Comparison of ENCODE assay signal across 19 mouse cellular contexts in the genomic region with DNA sequence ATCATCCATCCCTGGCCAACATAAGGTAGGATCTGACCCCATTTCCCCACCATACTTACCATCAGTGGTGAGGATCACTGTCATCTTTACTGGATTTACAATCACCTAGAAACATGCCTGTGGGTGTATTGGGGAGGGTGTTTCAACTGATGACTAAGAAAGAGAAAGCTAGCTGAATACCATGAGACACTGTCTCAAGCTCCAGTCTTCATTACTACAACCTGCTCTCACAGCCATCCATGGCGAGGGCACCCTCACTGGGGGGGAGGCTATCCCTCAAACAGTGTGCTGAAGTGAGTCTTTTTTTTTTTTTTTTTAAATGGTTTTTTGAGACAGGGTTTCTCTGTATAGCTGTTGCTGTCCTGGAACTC.
DNase-seq lines count a peak whose midpoint lies in the region; ATAC-seq and TF ChIP-seq lines count a peak whose summit lies in the region.
"Had no signal": no experiment of that assay in that cellular context is flagged by ENCODE, and none has a peak within 500 bp of the region (broad histone marks: within the 10 kb centered on the region; RNA-seq: fewer than 3 reads in every experiment).

No protein-coding gene starts in this region.

- no peak for TF ChIP-seq CTCF in heart, adult 2 months (IDR thresholded peaks at IDR 0.05)
- no peak for TF ChIP-seq CTCF in CH12.LX (conservative IDR thresholded peaks at IDR 0.05 in 1 of 2, IDR thresholded peaks at IDR 0.05 in 1 of 2; ENCODE audit: low read depth in 2 of 2, low read length in 2 of 2)

- in situ Hi-C loops in CH12.LX (cut with MboI; ENCODE audit: low pct_ligation_motif_present, low pct_unique_long_range_greater_than_20kb, low sequenced_read_pairs): no loop called here

- H3K4me3 ChIP-seq in heart, embryonic 10.5 days: no peak overlapping the region
- H3K4me3 ChIP-seq in heart, adult 2 months: no peak overlapping the region
- no peak overlapping the region for H3K4me3 ChIP-seq in midbrain, embryonic 11.5 days (ENCODE audit: low read depth, low read length)
- no peak overlapping the region for H3K4me3 ChIP-seq in midbrain, embryonic 16.5 days (ENCODE audit: low read depth, low read length)
- H3K4me3 ChIP-seq in CH12.LX (replicated peaks in 1 of 3; ENCODE audit: low read depth in 2 of 3, low read length in 2 of 3, poor library complexity in 1 of 3): peak overlapping the region; percentile 33 to 45 (median 33)
- H3K4me3 ChIP-seq: forebrain, embryonic 10.5 days; forebrain, embryonic 13.5 days; hindbrain, embryonic 12.5 days; hindbrain, embryonic 15.5 days had no signal

- no peak for TF ChIP-seq EP300 in heart, adult 2 months (IDR thresholded peaks at IDR 0.05; ENCODE audit: insufficient read depth, low read depth, low read length)
- TF ChIP-seq EP300 in CH12.LX (IDR thresholded peaks at IDR 0.05; ENCODE audit: low read length): no peak

- H3K27me3 ChIP-seq in heart, embryonic 10.5 days (ENCODE audit: insufficient read depth, poor library complexity, severe bottlenecking): no peaks in the 10 kb centered on the region
- no peaks in the 10 kb centered on the region for H3K27me3 ChIP-seq in heart, adult 2 months (ENCODE audit: control insufficient read depth, insufficient read depth, low read length)
- no peaks in the 10 kb centered on the region for H3K27me3 ChIP-seq in midbrain, embryonic 11.5 days (ENCODE audit: control insufficient read depth, insufficient read depth, low read length)
- no peaks in the 10 kb centered on the region for H3K27me3 ChIP-seq in midbrain, embryonic 16.5 days (ENCODE audit: control insufficient read depth, insufficient read depth, low read depth, low read length)
- no peaks in the 10 kb centered on the region for H3K27me3 ChIP-seq in CH12.LX (replicated peaks)
- H3K27me3 ChIP-seq: forebrain, embryonic 13.5 days; hindbrain, embryonic 12.5 days; hindbrain, embryonic 15.5 days had no signal

- dilution Hi-C loops in CH12.LX (cut with MboI; ENCODE audit: extremely low pct_ligation_motif_present, extremely low pct_unique_long_range_greater_than_20kb, low sequenced_read_pairs): no loop called here

- TF ChIP-seq POLR2A in heart, adult 2 months (IDR thresholded peaks at IDR 0.05; ENCODE audit: insufficient read depth, low read depth, low read length): no peak
- TF ChIP-seq POLR2A in CH12.LX (IDR thresholded peaks at IDR 0.05; ENCODE audit: low read depth, low read length): no peak; the same call in 1 of the 2 replicates

- no peaks in the 10 kb centered on the region for H3K36me3 ChIP-seq in heart, embryonic 10.5 days
- H3K36me3 ChIP-seq in heart, adult 2 months (ENCODE audit: control insufficient read depth, insufficient read depth, low read length): no peaks in the 10 kb centered on the region
- H3K36me3 ChIP-seq in midbrain, embryonic 11.5 days (ENCODE audit: control insufficient read depth, insufficient read depth, low read length): no peaks in the 10 kb centered on the region
- H3K36me3 ChIP-seq in midbrain, embryonic 16.5 days (ENCODE audit: control insufficient read depth, insufficient read depth, low read length): no peaks in the 10 kb centered on the region
- H3K36me3 ChIP-seq in CH12.LX (replicated peaks in 1 of 2; ENCODE audit: control insufficient read depth in 1 of 2, insufficient read depth in 1 of 2, low read length in 1 of 2): peaks cover 0 to 32% of the 10 kb centered on the region in 2 experiments
- H3K36me3 ChIP-seq: forebrain, embryonic 10.5 days; hindbrain, embryonic 12.5 days; hindbrain, embryonic 15.5 days had no signal

- TF ChIP-seq RAD21 in CH12.LX (IDR thresholded peaks at IDR 0.05; ENCODE audit: low read depth, low read length): no peak

- no peak for ATAC-seq in midbrain, embryonic 11.5 days (ENCODE audit: low FRiP score)
- no peak for ATAC-seq in midbrain, embryonic 16.5 days
- ATAC-seq: forebrain, embryonic 13.5 days; forebrain, embryonic 16.5 days had no signal

- intact Hi-C loops in heart, adult 2 months (cut with DNase I): no loop called here

- H3K4me2 ChIP-seq in midbrain, embryonic 11.5 days: no peak overlapping the region
- no peak overlapping the region for H3K4me2 ChIP-seq in midbrain, embryonic 16.5 days (ENCODE audit: low read length)
- peak overlapping the region; percentile 77; the same call in 1 of the 2 replicates for H3K4me2 ChIP-seq in CH12.LX (ENCODE audit: insufficient read depth, low read depth, poor library complexity, severe bottlenecking)
- H3K4me2 ChIP-seq: forebrain, embryonic 13.5 days; heart, embryonic 11.5 days; hindbrain, embryonic 12.5 days; hindbrain, embryonic 15.5 days had no signal

- peak; percentile 1 for DNase-seq in heart, embryonic 10.5 days (ENCODE audit: low spot score)
- no peak for DNase-seq in heart, adult 2 months
- DNase-seq in midbrain, embryonic 11.5 days (ENCODE audit: low spot score, missing footprints): peak; percentile 61
- peak; percentile 84 for DNase-seq in CH12.LX (ENCODE audit: extremely low read depth)
- DNase-seq in cerebellum, postnatal 36 days: no peak
- DNase-seq: adrenal gland, adult 2 months; adrenal gland, postnatal 14 days; cerebellum, adult 11-12 months; cerebellum, adult 8-10 months; cerebellum, postnatal 10 days; gastrocnemius, postnatal 25 days; heart, adult 18-20 months had no signal

- H3K9me3 ChIP-seq in heart, embryonic 10.5 days: no peaks in the 10 kb centered on the region
- H3K9me3 ChIP-seq in midbrain, embryonic 11.5 days (ENCODE audit: control insufficient read depth, low read length): no peaks in the 10 kb centered on the region
- H3K9me3 ChIP-seq in midbrain, embryonic 16.5 days (replicated peaks; ENCODE audit: control insufficient read depth, low read length, poor library complexity, severe bottlenecking): no peaks in the 10 kb centered on the region
- H3K9me3 ChIP-seq in CH12.LX (replicated peaks; ENCODE audit: low read length): peaks cover 8% of the 10 kb centered on the region
- H3K9me3 ChIP-seq: forebrain, embryonic 10.5 days; forebrain, embryonic 13.5 days; hindbrain, embryonic 12.5 days; hindbrain, embryonic 15.5 days had no signal

- peaks cover 19% of the 10 kb centered on the region for H3K4me1 ChIP-seq in heart, embryonic 10.5 days
- H3K4me1 ChIP-seq in heart, adult 2 months (ENCODE audit: control insufficient read depth, insufficient read depth, low read length): no peaks in the 10 kb centered on the region
- H3K4me1 ChIP-seq in midbrain, embryonic 11.5 days (ENCODE audit: control insufficient read depth, insufficient read depth, low read length): peaks cover 7% of the 10 kb centered on the region
- peaks cover 6% of the 10 kb centered on the region for H3K4me1 ChIP-seq in midbrain, embryonic 16.5 days (ENCODE audit: control insufficient read depth, insufficient read depth, low read length)
- H3K4me1 ChIP-seq in CH12.LX (ENCODE audit: control insufficient read depth in 1 of 2, insufficient read depth in 2 of 2): peaks cover 31 to 70% of the 10 kb centered on the region in 2 experiments

- no peak overlapping the region for H3K27ac ChIP-seq in heart, embryonic 10.5 days
- no peak overlapping the region for H3K27ac ChIP-seq in heart, adult 2 months
- no peak overlapping the region for H3K27ac ChIP-seq in midbrain, embryonic 11.5 days (ENCODE audit: low read depth, low read length)
- H3K27ac ChIP-seq in midbrain, embryonic 16.5 days (ENCODE audit: low read length): no peak overlapping the region
- peak overlapping the region; percentile 96 for H3K27ac ChIP-seq in CH12.LX (ENCODE audit: insufficient read depth, low read depth)
- H3K27ac ChIP-seq: forebrain, embryonic 10.5 days; forebrain, embryonic 13.5 days; hindbrain, embryonic 12.5 days; hindbrain, embryonic 15.5 days had no signal

- H3K9ac ChIP-seq in heart, adult 2 months (ENCODE audit: low read depth, low read length): no peak overlapping the region
- H3K9ac ChIP-seq in midbrain, embryonic 11.5 days (ENCODE audit: low read length): no peak overlapping the region
- no peak overlapping the region for H3K9ac ChIP-seq in midbrain, embryonic 16.5 days (ENCODE audit: low read depth, low read length)
- H3K9ac ChIP-seq in CH12.LX (ENCODE audit: insufficient read depth, low read depth): peak overlapping the region; percentile 49
- H3K9ac ChIP-seq: forebrain, embryonic 13.5 days; hindbrain, embryonic 12.5 days; hindbrain, embryonic 15.5 days had no signal

- 81% methylated on average over 1 of the region's 1 CpGs for WGBS in heart, embryonic 10.5 days
- WGBS in heart, adult 2 months: 91% methylated on average over 1 of the region's 1 CpGs
- 87% methylated on average over 1 of the region's 1 CpGs for WGBS in midbrain, embryonic 11.5 days
- 90% methylated on average over 1 of the region's 1 CpGs for WGBS in midbrain, embryonic 16.5 days

- no peaks in the 10 kb centered on the region for H3K79me2 ChIP-seq in heart, adult 2 months (replicated peaks; ENCODE audit: control insufficient read depth, insufficient read depth, low read length)
- H3K79me2 ChIP-seq in CH12.LX (replicated peaks; ENCODE audit: control insufficient read depth, extremely low read depth, insufficient read depth, poor library complexity, severe bottlenecking): peaks cover 30% of the 10 kb centered on the region

TF ChIP-seq in CH12.LX, 34 proteins besides CTCF, POLR2A, EP300 and RAD21:
- peak; percentile 84 for TF ChIP-seq IRF4 (IDR thresholded peaks at IDR 0.05; ENCODE audit: low read depth, low read length)
- TF ChIP-seq TBP (conservative IDR thresholded peaks at IDR 0.05; ENCODE audit: low read depth, low read length): peak; percentile 81
- peak; percentile 58 for TF ChIP-seq JUN (IDR thresholded peaks at IDR 0.05; ENCODE audit: insufficient read depth, low read depth, low read length)
- peak; percentile 80 for TF ChIP-seq JUND (conservative IDR thresholded peaks at IDR 0.05; ENCODE audit: low read depth, low read length)
- TF ChIP-seq ELF1 (IDR thresholded peaks at IDR 0.05; ENCODE audit: low read depth, low read length): no peak
- TF ChIP-seq RCOR1 (conservative IDR thresholded peaks at IDR 0.05; ENCODE audit: low read depth, low read length): no peak
- no peak for TF ChIP-seq MXI1 (IDR thresholded peaks at IDR 0.05; ENCODE audit: low read depth, low read length)
- peak; percentile 63 for TF ChIP-seq ZNF384 (IDR thresholded peaks at IDR 0.05; ENCODE audit: low read depth, low read length)
- no peak for TF ChIP-seq BHLHE40 (IDR thresholded peaks at IDR 0.05; ENCODE audit: low read depth, low read length)
- TF ChIP-seq ZMIZ1 (IDR thresholded peaks at IDR 0.05; ENCODE audit: low read depth, low read length): no peak
- TF ChIP-seq MAX (IDR thresholded peaks at IDR 0.05; ENCODE audit: low read length): peak; percentile 29; the same call in 1 of the 2 replicates
- TF ChIP-seq SIN3A (IDR thresholded peaks at IDR 0.05; ENCODE audit: low read length): no peak

Comparison
In these comparisons a context has a peak if more than half of its experiments do, and no peak if none do; other contexts are left out.
1. DNase-seq: peak in heart, embryonic 10.5 days (single experiment), midbrain, embryonic 11.5 days (single experiment) and CH12.LX (single experiment); none in heart, adult 2 months (0 of 2) and cerebellum, postnatal 36 days (0 of 2).
2. H3K4me3 ChIP-seq: peak in CH12.LX (3 of 3); none in heart, embryonic 10.5 days (single experiment), heart, adult 2 months (single experiment), midbrain, embryonic 11.5 days (single experiment) and midbrain, embryonic 16.5 days (single experiment).